Mouse (Mus musculus): Measurements from ENCODE around the gene Reg2.
"Not testable (repeated sequence)": the region's sequence is repeated elsewhere in the genome, so short reads cannot be mapped to it uniquely, and the experiment has no call there.

Reg2 gene

DNA sequence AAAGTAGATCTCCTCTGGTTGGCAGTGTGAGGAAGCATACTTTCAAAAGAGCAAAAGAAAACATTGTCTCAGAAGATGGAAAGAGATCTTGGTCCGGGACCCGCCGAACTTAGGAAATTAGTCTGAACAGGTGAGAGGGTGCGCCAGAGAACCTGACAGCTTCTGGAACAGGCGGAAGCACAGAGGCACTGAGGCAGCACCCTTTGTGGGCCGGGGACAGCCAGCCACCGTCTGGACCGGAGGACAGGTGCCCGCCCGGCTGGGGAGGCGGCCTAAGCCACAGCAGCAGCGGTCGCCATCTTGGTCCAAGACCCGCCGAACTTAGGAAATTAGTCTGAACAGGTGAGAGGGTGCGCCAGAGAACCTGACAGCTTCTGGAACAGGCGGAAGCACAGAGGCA lies at the start of gene Reg2:
TSS of gene Reg2 (plus strand) at position 301 of the 400 bp plus-strand sequence.
- not testable (repeated sequence) for DNase-seq (ENCODE audit: low spot score)

DNA sequence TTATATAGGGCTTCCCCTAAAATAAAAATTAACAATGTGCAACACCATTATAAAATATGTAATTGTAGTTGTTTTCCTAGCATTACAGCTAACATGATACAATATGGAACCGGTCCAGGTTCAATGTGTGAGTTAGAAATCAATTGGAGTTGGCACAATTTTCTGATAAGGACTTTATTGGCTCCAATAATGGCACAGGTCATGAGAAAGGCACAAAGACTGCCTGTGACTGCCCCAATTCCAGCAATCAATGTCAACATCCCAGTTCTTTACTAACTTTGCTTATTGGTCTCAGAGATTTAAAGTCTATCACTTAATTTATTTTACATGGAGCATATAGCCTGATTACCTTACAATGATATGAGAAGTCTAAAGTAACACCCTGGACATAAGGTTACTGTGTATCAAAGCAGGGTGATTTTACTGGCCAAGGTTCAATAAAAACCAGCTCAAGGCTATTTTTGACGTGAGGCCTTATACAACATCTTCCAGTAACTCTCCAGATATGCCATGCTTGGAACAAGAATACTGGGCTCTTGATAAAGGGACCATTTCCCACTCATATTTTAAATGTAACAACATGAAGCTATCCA lies 33.4 kb upstream of the Reg2 start:
- DNase-seq (ENCODE audit: low spot score), result no peak

DNA sequence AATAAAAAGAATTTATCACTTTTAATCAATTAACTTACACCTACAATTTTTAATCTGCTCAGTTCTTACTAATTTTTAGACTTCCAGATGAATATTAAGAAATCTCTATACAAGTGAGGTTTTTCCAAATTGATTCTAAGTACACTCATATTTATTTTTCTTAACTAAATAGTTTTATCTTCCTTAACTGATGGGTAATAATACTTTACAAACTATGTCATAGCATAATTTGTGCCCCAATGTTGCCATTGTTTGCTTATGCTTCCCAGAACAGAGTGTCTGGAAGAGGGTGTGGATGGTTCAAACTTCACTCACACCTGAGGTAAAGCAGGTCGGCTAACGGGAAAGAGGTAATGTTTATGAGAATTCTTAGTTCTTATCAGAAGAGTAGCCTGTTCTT lies 25.1 kb upstream of the Reg2 start, which contains the start of gene Reg3b:
TSS of gene Reg3b (plus strand) at position 301 of the 400 bp plus-strand sequence.
- DNase-seq (ENCODE audit: low spot score), result no peak

DNA sequence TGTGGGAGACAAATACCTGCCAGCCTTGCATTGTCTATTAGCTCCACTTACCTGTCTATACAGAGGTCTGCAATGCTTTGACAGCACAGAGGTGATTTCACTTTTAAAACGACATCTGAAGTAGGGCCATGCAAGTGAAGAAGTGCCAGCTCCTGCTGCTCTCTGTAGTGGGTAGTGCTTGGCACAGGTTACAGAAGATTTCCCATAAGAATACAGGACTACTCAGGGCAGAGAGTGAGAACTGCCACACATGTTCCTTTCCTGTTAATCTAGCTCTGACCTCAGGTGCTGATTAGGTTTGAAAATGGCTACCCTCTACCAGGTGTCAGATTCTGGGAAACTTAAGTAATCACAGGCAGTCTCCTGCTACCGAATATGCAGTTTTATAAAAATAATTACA lies 16.7 kb upstream of the Reg2 start, which contains the start of gene Reg3d:
TSS of gene Reg3d (minus strand) at position 101 of the 400 bp plus-strand sequence.
- no peak for DNase-seq (ENCODE audit: low spot score)

DNA sequence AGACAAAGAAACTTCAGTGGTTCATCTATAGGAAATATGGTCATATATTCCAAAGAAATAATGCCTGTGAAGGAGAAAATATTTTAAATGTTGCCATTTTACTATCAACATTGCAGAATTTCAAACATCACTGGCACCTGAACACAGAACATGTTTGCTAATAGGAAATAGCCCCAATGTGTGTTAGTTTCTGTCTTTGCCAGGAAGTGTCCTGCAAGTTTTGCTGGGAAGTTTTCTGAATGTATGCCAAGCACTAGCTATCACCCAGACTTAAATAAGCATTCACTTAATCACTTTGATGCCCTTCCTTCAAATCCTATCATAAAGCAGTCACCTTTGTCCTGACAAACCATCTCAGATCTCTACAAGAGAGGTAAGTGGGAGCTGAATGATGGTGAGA lies 15.0 kb upstream of the Reg2 start, which contains the start of gene Reg3a:
TSS of gene Reg3a (plus strand) at position 301 of the 400 bp plus-strand sequence.
- no peak for DNase-seq (ENCODE audit: low spot score)

DNA sequence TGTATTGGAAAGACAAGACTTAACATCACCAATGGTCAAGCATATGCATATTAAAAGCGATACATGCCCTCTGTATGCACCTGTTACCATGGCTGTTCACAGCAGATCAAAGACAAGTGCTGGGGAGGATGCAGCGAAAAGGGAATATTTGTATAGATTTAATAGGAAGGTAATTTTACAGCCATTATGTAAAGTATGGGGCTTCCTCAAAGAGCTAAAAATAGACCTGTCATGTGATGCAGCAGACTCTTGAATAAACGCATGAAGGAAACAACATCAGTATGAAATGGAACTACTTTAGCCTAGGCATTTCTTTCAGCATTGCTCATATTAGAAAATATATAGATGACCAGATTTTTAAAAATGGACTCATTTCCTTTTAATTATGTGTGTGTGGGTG lies 9.8 kb upstream of the Reg2 start:
- no peak for DNase-seq (ENCODE audit: low spot score)

DNA sequence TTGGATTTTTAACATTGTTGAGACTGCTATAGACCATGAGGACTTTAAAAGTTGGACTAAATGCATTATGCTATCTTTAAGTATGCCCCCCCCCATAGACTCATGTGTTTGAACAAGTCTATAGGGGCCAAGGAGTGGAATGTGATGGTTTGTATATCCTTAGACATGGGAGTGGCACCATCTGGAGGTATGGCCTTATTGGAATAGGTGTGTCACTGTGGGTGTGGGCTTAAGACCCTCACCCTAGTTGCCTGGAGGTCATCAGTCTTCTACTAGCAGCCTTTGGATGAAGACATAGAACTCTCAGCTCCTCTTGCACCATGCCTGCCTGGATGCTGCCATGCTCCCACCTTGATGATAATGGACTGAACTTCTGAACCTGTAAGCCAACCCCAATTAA lies 27.0 kb downstream of the Reg2 start, which contains the start of gene Reg1:
TSS of gene Reg1 (plus strand) at position 301 of the 400 bp plus-strand sequence.
- not testable (repeated sequence) for DNase-seq (ENCODE audit: low spot score)

DNA sequence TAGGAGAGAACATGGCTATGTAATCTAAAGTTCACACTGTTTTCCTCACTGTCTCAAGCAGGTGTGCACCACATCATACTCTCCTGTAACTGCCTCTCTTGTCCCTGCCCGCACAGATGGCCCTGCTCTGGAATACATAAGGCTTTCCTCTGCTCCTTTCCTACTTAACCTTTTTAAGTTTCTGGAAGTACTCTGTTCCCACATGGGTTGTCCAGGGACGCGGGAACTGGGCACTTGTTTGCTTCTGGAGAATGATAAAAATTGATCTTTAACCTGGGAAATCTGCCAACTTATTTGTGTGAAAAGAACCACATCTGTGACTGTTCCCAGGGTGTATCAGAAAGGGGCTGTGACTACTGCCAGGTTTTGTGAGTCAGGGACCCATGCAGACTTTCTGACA lies 30.1 kb downstream of the Reg2 start:
- DNase-seq (ENCODE audit: low spot score), result no peak

DNA sequence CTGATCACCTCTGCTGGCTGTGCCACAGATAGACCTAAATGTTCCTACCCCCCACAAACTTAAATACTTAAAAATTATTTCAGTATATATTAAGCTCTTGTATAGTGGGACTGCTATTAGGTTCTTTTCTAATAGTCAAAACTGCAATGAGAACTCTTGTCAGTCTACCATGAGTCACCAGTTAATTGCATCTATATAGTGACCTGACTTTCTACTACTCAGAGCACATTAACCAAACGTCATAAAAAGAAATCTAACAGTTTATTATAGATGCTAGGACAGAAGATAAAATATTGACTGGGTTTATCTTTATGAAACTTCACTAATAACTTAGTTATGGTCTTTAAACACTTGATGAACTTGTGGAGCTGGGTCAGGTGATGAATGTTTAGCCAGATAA lies 51.8 kb downstream of the Reg2 start:
- no peak for DNase-seq (ENCODE audit: low spot score)

DNA sequence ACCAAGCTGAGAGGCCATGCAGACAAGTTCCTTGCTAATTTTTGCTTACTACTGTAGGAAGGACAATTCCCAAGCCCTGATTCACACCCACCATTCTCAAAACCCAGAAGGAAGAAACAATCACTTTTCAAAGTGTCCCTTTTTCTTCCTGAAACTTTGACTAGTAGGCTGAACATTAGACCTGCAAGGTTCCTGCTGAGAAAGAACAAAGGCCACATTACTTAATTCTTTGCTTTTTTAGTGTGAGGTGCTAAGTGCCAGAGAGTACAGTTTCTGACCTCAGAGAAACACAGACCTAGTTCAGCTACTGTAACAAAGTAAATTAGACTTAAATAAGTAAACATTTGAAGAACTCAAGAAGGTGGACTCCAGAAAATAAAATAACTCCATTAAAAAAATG lies 53.0 kb downstream of the Reg2 start:
- no peak for DNase-seq (ENCODE audit: low spot score)

DNA sequence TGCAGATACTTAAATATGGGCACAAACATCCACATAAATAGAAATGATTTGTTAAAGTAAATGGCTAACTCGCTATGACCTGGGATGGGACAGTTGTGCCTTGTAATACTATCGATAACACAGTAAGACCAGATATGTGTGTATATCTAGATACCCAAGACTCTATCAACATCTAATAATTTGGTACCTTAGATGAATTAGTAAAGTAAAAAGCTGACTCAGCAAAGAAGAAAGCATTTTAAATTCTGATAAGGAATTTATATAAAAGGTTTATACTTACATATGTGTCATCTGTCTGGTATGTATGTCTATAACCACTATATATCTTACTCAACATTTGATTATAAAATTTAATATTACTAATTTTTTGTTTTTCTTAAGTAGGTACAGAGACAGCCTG lies 57.4 kb downstream of the Reg2 start:
- DNase-seq (ENCODE audit: low spot score), result no peak

Data from c-Kit-positive CD71-positive TER-119-positive erythroid progenitor cells, embryonic 14.5 days (primary cell).